Mouse (Mus musculus) megakaryocyte-erythroid progenitor cell, adult 5-6 weeks (primary cell): Measurements from ENCODE around the gene Tmem184c. TPM values are rescaled to one million over a fixed set of nuclear protein-coding genes. Genes with fewer than 3 reads are reported as not detected.

Source experiments
- ATAC-seq: replicated peaks from 2 replicates; pipeline ENCODE4 v1.8.0; 2016; ENCODE audit warnings: mild to moderate bottlenecking, inconsistent platforms; ENCODE audit not compliant: severe bottlenecking, poor library complexity, low FRiP score, low TSS enrichment
- total RNA-seq, 2 experiments: library from RNA; stranded (forward) in 1 of 2; stranded (reverse) in 1 of 2; fragments of 200-1000, 215-1000 nt in 1 of 2; fragments of >200 nt in 1 of 2; fragmentation: Nextera tagmentation in 1 of 2; gene quantifications; 2 replicates each; pipeline ENCODE4 v1.2.3; 2014 to 2017

Gene Tmem184c
- total RNA-seq (2014; fragmentation: Nextera tagmentation) = 15.5 and 16.5 TPM in 2 replicates
- total RNA-seq (2017) = 21.9 and 24.0 TPM in 2 replicates

GRCm38 (mm10) chr8:77610374-77610969 is at the start of gene Tmem184c:
Gene Tmem184c (minus strand): TSS chr8:77610698.
- peak; percentile 97 for ATAC-seq

GRCm38 (mm10) chr8:77659534-77660080 is 49.1 kb upstream of the Tmem184c start:
- ATAC-seq = no peak

- ATAC-seq = no peak
Measured at GRCm38 (mm10) chr8:77658356-77658755, 47.9 kb upstream of the Tmem184c start.

GRCm38 (mm10) chr8:77650646-77651190 is 40.2 kb upstream of the Tmem184c start:
- ATAC-seq = no peak

GRCm38 (mm10) chr8:77640093-77640839 is 29.8 kb upstream of the Tmem184c start:
- ATAC-seq = no peak

- ATAC-seq = no peak
Measured at GRCm38 (mm10) chr8:77637593-77637992, 27.1 kb upstream of the Tmem184c start.

- ATAC-seq = no peak
Measured at GRCm38 (mm10) chr8:77634035-77634434, 23.5 kb upstream of the Tmem184c start.

GRCm38 (mm10) chr8:77633211-77633610 is 22.7 kb upstream of the Tmem184c start:
- ATAC-seq = no peak

- no peak for ATAC-seq
Measured at GRCm38 (mm10) chr8:77630691-77631090, 20.2 kb upstream of the Tmem184c start.

- peak; percentile 97 for ATAC-seq
Measured at GRCm38 (mm10) chr8:77629858-77630537, 19.5 kb upstream of the Tmem184c start.

- peak; percentile 44; the same call in 1 of the 2 replicates for ATAC-seq
Measured at GRCm38 (mm10) chr8:77623677-77624209, 13.2 kb upstream of the Tmem184c start.

GRCm38 (mm10) chr8:77617916-77618315 is 7.4 kb upstream of the Tmem184c start:
- ATAC-seq = peak; percentile 81

- ATAC-seq = no peak
Measured at GRCm38 (mm10) chr8:77609621-77610020, 877 bp downstream of the Tmem184c start.

GRCm38 (mm10) chr8:77584174-77584573 is 26.3 kb downstream of the Tmem184c start:
- 0 out of 2 replicates have a peak, but pooled peaks have one; percentile 34 for ATAC-seq

- ATAC-seq = no peak
Measured at GRCm38 (mm10) chr8:77577674-77578073, 32.8 kb downstream of the Tmem184c start.

GRCm38 (mm10) chr8:77574229-77574628 is 36.3 kb downstream of the Tmem184c start:
- ATAC-seq = peak; percentile 69

- ATAC-seq = no peak
Measured at GRCm38 (mm10) chr8:77561441-77561840, 49.1 kb downstream of the Tmem184c start.

GRCm38 (mm10) chr8:77552491-77552890 is 58.0 kb downstream of the Tmem184c start:
- no peak for ATAC-seq

GRCm38 (mm10) chr8:77549881-77550580 is 60.5 kb downstream of the Tmem184c start:
- peak; percentile 84 for ATAC-seq
